Mouse (Mus musculus) mesoderm, embryonic 11.5 days (tissue): Measurements from ENCODE around the gene Fbn1.
A peak's percentile ranks its signal among the peaks of the same experiment; 100 is the strongest.
"Not testable (repeated sequence)": the region's sequence is repeated elsewhere in the genome, so short reads cannot be mapped to it uniquely, and the experiment has no call there.

Experiments used
- DNase-seq: peaks from one replicate; pipeline ENCODE4 v3.0.0-alpha.2; 2012; ENCODE audit warnings: low read depth, low spot score

Fbn1 gene

DNA sequence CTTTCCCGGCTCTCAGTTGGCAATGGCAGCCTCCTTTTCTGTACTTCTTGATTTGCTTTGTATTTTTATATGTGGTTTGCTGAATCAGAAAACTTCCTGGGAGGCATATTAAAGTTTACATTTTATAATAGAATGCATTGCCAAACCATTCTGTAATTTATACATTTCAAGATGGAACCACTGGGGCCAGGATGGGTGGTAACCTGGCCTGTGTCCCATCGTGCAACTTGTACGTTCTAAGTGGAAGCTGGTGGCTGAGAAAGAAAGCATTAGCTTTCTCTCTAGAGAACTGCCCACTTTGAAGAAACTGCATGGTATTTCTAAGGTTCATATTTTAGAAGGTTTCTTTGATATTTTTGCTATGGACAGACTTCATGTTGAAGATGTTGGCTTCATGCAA, 212.3 kb downstream of the Fbn1 start:
- DNase-seq = no peak

DNA sequence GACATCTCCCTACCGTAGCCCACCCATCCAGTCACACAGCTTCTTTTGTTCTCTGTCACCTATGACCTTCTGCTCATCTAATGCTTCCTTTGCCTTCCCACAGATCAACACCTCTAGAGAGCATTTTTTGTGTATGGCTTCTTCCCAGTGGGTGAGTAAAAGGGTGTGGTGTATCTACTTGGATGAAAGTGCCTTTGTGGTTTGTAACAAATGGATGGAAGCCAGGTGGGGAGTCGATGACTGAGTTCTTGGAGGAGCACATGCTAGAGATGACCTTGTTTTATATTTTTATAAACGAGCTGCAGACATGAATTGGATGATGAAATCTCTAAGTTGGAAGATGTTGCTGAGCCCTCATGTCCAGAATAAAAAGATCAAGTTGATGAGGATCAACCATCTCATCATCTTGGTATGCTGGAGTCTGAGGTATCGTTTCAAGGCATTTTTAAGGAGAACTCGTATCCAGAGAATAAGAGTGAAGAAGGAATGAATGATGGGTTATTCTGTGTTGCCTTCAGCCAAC, 213.8 kb downstream of the Fbn1 start:
- no peak for DNase-seq

DNA sequence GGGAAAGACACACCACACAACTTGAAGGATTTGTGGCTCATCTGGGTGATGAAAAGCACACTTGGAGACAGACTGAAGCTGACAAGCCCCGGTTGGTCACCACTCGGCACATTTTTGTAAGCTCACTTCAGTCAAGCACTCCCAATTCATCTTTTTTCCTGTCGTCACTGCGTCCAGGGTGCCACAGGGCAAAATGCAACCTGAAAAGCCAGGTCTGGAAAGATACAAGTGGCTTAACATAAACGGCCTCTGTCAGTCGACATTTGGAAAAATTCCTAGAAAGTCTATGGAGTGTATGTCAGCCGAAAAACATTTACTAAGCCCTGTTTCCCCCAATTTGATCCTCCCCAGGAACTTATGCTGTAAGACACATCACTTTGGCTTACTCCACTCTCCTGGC, 215.2 kb downstream of the Fbn1 start:
- no peak for DNase-seq

DNA sequence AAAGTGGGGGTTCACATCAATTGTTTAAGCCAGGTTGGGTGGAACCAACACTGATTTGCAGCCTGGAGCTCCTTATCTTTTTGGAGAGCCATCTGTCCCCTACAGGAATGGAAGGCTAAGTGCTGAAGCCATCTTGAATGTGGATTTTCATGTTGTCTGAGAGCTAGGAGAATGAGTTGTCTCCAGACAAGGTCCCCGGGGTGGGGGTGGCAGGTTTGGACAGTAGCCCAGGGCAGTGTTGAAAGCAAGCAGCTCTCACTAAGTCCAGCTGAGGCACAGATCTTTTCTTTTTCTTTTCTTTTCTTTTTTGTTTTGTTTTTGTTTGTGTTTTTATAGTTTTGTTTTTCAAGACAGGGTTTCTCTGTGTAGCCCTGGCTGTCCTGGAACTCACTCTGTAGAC, 216.7 kb downstream of the Fbn1 start:
- no peak for DNase-seq

DNA sequence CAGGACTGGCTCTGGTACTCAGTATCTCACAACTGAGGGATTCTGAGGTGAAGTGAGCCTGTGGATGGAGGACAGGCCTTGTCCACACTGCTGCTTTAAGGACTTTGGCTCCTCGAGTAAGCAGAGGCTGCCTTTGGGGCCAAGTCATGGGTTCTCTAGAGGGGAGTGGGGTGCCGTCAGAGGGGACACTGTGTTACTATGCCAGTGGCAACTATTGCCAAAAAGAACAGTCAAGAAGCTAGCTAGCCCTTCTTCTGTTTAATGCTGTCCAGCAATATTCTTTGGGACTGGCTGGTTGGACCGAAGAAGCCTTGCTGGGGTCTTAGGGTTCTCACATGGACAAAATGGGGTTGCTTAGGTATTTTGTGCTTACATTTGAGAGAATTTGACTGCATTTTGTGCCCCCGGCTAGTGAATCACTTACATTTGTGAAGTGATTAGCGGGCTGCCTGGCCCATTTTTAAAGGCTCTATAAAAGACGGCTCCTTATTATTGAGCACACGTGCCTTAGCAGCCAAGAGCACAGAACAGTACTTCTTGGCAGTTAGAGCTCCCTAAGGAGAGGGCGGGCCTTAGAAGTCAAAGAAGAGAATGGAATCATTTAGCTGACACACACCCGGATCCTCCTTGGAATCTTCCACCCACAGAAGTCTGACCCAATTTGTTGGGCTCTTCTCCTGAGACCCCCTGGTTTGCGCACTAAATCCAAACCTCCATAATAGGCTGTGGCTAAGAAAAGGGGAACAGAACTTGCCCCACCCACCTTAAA, 217.4 kb downstream of the Fbn1 start:
- no peak for DNase-seq

DNA sequence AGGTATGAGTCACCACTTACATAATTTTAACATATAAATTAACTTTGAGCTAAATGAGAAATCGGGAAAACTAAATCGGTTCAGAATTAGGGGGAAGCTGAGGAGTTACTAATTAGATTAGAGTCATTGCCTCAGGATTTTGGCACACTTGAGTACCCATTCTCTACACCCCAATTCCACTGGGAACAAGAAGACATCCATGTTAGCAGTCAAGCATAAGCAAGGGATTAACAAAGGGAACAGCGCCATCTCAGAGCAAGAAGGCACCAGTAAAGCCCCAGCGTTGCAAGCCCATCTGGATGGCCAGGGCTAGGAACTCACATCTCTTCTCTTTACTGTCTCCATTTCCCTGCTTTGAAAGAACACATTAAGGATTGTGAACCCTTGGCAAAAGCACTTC, 222.0 kb downstream of the Fbn1 start:
- DNase-seq = no peak

DNA sequence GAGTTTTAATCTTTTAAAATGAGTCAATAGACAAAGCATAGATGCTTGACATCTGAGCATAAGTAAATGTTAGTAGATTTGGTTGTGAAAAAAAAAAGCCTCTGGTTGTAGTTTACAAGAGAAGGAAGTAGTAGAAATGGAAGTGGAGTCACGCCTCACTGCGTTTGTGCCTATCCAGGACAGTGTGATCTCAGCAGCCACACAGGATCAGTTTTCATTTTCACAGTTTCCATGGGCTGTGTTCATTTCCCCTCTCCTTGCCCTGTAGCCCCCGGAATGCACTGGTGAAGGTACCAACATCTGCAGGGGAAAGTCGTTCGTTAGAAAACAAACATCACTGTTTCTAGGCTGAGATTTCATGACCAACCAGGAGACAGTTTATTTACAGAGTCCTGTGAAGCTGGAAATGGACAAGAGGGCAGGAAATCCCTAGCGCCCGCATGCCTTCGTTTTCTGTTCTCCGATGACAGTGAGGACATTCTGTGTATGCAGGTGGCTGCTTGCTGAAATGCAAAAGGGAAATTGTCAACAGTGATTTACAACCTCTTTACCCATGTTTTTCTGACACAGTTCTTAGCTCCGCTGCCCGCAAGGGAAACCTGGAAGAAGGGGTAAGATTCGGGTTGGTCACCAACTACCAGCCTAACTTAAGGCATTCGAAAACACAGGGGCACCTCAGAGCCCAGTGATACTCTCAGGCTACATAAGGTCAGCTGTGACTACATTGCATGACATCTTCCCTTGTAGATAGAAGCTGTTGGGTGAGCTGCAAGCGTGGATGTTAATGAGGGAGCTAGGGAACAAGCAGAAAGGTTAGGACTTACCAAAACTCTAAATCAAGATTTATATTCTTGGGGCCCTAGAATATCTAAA, 225.2 kb downstream of the Fbn1 start:
- peak; percentile 57 for DNase-seq

DNA sequence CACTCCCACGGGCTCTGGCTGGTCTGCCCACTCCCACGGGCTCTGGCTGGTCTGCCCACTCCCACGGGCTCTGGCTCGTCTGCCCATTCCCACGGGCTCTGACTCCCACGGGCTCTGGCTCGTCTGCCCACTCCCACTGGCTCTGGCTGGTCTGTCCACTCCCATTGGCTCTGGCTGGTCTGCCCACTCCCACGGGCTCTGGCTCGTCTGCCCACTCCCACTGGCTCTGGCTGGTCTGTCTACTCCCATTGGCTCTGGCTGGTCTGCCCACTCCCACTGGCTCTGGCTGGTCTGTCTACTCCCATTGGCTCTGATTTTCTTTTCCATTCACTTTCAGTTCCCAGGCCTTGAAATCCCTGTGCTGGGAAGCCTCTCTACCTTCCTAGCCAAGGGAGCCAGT, 227.8 kb downstream of the Fbn1 start:
- not testable (repeated sequence) for DNase-seq

DNA sequence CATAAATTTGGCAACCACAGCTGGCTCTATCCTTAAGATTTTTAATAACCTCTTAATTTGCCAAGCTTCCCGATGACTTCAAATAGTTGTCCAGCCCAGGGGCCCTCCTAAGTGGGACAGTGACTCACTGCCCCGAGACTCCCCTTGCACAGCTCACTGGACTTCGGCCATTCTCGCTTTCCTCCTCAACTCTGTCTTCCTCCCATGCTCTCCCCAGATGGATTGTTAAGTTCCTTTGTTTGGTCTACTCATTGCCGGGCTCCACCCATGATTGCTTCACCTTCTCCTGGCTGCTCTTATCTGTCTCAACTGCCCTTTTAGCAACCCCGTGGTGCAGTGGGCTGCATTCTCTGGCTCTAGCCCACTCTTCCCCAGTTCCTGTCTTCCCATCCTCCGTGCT, 229.3 kb downstream of the Fbn1 start:
- no peak for DNase-seq

DNA sequence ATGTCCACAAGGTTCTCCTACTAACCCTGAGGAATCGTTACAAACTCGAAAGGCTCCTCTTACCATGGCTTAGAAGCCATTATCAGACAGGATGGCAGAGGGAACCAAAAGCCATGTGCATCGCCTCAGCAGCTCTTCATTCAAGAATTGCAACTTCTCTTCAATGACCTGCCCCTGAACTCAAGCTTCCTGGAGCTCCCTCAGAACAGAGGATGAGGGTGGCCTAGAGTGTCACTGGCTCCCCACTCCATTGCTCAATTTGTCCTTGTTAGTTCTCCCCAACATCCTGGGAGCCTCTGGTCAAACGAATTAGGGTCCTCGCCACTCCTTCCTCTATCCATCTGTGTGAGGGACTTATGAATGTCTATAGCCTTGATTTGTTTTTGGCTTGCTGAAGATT, 231.1 kb downstream of the Fbn1 start:
- no peak for DNase-seq

DNA sequence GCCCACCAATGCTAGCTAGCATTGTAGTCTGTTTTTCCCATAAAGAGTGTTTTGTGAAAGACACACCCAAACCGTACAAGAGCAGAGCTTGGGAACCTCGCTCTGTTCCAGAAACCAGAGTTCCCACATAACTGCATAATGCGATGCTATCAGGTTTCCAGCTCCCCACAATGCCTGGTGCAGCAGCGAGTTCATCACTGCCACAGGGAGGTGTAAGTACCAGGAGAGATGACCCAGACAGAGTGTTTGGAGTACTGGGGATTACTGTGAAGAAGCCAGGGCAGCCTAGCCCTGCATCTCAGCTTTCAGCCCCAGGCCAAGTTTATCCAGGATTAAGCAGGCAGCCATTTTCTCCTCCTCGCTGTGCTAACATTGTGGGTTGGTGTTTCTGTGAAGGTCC, 232.2 kb downstream of the Fbn1 start:
- no peak for DNase-seq

DNA sequence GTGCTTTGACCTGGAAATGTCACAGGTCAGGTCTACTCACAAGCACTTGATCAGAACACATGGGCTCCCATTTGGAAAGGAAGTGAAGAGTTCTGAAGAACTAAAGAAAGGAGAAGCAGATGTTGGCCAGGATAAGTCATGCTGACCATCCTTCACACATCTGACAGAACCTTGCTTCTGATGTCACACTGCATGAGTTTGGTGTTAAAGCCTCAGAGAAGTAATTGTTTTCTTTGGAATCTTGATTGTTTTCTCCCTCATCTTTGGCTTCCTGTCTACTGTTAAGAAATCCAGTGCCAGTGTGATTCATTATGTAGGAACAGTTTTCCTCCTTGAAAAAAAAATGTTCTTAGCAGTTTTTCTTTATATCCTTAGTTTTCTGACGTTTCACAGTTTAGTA, 238.9 kb downstream of the Fbn1 start:
- peak; percentile 35 for DNase-seq

DNA sequence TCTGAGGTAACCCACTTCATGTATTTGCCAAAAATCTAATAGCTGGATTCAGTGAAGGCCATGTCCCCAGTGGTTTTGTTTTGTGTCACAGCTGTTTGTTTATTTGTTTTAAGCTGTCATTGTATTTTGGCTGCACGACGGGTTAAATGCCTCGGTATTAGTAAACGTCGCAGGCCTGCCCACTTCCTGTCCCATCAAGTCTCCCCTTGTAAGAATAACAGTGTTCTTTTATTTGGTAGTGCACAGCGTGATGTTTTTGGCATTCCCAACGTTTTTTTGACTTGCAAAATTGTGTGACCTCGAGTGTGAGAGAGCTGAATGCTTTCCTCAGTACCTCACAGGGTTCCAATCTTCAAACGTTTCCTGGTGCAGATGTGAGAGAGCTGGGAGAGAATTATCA, 244.0 kb downstream of the Fbn1 start:
- no peak for DNase-seq

DNA sequence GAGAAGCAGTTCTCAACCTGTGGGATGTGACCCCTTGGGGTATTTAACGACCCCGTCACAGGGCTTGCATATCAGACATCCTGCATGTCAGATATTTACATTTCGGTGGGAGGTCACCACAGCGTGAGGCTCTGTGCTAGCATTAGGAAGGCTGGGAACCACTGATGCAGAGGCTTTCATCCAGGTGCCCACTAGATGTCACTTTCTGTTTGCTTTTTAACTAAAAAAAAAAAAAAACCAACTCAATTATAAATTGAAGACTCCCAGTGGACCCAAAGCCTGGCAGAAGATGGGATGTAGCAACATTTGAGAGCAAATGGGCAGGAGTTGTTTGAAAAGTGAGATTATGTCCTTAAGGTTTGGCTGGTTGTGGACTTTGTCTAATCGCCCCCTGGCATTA, 244.7 kb downstream of the Fbn1 start:
- DNase-seq = peak; percentile 38

DNA sequence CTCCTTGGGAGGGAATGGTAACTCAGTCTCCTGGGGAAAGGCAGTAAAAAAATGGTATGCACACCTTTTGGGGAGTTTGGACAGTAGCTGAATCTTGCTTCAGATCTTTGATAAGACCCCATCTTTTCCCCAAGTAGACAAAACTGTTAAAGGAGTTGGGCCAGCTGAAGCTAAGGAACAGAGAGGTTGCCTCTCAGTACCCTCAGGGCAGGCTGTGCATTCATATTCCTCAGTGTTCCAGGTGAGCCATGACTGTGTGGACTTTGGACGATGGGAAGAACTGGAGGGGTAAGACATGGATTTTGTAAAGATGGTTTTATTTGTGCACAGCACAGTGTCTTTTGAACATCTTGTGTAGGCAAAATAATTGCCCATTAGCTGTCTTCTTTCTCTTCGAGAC, 247.5 kb downstream of the Fbn1 start:
- DNase-seq = no peak

DNA sequence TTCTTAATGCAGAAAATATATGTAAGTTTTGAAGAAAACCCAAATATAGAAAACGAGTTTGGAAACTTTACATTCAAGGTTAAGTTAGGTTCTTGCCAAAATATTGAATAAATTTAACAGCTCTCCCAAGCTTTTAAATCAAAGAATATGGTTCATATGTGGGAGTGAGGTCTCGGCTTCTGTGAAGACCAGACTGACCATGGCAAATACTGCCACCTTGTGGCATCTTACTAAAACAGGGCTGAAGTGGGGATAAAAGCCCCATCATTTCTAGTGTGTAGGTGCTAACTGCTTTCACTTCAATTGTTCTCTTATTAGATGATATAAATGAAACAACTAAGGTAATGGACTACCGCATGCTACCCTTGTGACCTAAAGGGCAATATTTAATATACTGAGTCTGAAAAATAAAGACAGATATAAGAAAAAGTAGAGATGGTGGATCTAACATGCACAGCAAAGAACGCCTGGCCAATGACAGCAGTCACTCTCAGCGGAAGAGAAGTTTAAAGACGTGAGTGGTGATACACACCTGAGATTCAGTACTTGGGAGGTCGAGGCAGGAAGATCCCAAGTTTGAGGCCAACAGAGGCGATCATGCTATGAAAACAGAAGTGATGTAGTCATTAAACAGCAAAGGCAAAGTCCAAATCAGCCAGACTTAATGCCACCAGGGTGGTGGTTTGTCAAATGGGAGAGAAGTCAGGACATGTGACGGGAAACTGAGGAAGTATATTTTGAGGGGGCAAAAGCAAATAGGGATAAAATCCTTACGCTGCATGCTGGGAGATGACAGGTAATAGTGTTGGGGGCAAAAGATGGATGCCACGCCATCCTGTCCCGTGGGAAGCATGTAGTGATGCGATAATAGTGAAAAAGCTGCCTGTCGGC, 248.3 kb downstream of the Fbn1 start:
- peak; percentile 43 for DNase-seq

DNA sequence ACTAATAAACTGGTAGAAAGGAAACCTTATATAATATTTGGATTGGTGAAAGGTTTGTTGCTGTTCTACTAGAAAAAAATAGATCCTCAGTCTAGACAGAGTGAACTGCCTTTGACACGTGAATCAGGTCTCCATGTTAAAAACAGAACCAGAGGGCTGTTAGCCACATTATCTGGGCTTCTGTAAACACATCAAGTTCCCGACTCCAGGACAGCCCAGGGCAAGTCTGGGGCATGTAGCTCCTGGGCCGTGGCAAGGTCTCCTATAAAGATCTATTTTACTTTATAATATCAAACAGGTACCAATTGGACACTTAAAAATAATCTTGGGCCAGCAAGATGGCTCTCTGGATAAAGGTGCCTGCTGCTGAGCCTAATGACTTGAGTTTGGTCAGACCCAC, 251.9 kb downstream of the Fbn1 start:
- no peak for DNase-seq

DNA sequence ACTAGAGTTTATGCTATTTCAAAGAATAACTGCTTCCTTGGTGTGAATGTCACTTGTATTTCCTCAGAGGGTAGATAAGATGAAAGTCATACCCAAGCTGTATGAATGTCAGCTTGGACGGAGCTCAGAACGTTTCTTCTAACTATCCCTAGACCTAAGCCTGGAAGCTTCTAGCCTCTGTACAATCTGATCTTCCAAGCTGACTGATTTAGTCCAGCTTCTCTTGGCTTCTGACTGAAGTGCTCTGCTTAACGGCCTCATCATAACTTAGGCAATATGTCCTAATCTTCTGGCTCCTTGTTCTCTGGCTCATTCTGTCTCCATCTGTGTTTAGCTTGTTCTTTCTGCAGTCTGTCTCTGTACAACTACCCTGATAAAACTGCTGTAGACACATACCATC, 253.2 kb downstream of the Fbn1 start:
- no peak for DNase-seq

DNA sequence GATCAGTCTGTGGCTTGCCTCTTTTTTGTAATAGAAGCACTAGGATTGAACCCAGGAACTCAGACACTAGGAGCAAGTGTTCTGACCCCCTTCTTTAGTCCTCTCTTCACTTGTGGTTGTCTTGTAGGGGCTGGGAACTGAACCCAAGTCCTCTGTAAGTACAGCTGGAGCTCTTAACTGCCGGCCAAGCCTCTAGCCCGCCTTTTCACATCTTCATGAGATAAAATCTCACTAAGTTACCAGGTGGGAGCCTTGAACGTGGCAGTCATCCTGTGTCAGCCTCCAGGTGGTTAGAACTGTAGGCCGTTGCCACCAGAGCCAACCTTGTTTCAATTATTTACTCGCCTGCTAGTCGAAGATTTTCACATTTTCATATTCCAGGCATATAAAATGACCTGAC, 254.1 kb downstream of the Fbn1 start:
- no peak for DNase-seq

DNA sequence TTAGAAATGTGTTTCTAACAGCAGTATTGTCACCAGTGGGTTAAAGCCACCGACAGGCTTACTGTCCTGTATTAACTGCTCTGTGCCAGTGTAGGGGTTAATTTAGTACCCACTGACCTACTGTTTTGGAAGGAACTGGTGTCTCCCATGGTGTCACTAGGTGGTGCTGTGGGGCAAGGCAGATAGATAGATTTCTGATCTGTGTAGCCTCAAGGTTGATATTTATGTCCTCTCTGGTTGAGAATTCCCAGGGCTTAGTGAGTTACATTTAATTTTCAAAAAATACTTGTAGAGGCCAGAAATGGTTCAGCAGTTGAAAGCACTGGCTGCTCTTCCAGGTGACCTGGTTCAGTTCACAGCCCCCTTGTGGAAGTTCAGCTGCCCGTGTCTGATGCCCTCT, 255.5 kb downstream of the Fbn1 start:
- peak; percentile 51 for DNase-seq

DNA sequence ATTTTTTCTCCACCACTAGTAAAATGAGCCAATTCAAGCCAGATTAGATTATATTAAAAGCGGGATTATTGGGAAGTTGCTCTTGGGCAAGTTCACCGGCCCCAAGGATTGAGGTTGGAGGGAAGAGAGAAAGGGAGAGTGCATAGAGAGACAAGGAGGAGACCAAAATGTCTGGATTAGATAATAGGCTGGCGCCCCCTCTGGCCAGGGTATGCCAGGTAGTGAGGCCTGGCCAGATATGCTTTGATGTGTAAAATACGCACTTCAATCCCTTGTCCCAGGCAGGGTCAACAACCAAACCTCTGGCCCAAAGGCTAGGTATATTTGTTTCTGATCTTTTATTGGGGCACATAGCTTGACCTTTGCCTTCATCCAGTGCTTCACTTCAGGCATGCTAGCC, 256.0 kb downstream of the Fbn1 start:
- no peak for DNase-seq
